Mouse (Mus musculus): ENCODE results near the gene Gpr171.
"Not testable (repeated sequence)": the region's sequence is repeated elsewhere in the genome, so short reads cannot be mapped to it uniquely, and the experiment has no call there.

Gpr171 gene

DNA sequence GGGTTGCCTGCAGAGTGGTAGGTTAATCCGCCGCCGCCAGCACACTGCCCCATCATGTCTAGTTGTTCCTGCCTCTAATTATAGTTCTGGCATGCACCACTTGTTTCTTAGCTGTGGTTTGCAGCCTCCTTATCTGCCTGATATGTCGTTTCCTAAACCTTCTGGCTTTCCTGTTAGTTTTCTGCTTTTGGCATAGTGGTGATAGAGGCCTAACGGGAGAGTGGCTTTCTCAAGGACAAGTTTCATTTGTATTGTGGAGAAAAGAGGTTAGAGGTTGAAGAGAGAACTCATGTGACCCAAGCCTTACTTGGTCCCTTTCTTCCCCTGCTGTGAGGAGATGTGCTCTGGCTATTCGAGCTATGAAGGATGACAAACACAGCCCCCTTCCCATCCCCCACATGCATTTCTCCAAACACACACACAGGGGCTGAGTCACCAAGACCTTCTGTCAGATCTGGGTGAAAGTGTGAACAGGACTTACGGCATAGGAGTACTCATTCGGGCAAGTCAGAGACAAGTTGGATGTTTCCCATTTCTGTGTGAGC is 12.4 kb upstream of the Gpr171 start:
- DNase-seq (ENCODE audit: low spot score): no peak

- not testable (repeated sequence) for DNase-seq (ENCODE audit: low spot score)
Measured at GRCm38 (mm10) chr3:59113291-59113690, 11.7 kb upstream of the Gpr171 start.

- no peak for DNase-seq (ENCODE audit: low spot score)
Measured at GRCm38 (mm10) chr3:59111944-59112343, 10.3 kb upstream of the Gpr171 start.

DNA sequence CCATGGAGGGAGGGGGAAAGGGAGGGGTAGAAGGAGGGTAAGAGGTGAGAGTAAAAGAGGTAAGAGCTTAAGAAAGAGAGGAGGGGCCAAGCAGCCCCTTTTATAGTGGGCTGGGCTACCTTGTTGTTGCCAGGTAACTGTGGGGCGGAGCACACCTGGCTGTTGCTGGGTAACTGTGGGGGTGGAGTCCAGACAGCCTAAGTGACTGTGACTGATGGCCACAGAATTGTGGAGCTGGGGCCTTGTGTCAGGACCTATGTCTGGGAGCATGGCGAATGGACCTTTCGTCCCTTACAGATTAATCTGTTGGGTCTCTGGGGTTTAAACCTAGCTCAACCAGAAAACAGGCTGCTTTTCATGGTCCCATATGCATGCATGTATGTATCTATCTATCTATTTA is 8.2 kb upstream of the Gpr171 start:
- not testable (repeated sequence) for DNase-seq (ENCODE audit: low spot score)

- DNase-seq (ENCODE audit: low spot score): no peak
Measured at GRCm38 (mm10) chr3:59107439-59107838, 5.8 kb upstream of the Gpr171 start.

DNA sequence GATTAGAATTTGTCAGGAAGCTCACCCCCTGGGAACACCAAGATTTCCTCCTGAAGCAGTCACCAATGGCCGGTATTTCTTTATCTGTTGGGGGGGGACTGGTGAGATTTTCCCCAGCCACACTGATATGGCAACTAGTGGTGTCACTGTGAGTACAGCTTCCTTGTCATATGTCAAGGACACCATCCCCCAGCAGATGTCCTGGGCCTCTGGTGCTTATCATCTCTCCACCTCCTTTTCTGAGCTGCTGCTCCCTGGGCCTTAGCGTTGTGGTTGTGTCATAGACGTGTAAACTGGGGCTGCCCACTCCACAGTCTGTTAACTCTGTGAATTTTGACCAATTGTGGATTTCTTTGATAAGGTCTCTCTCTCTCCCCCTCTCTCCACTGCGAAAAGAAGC is 2.8 kb upstream of the Gpr171 start:
- no peak for DNase-seq (ENCODE audit: low spot score)

- no peak for DNase-seq (ENCODE audit: low spot score)
Measured at GRCm38 (mm10) chr3:59102146-59102545, 525 bp upstream of the Gpr171 start.

- no peak for DNase-seq (ENCODE audit: low spot score)
Measured at GRCm38 (mm10) chr3:59098540-59098939, 3.1 kb downstream of the Gpr171 start.

DNA sequence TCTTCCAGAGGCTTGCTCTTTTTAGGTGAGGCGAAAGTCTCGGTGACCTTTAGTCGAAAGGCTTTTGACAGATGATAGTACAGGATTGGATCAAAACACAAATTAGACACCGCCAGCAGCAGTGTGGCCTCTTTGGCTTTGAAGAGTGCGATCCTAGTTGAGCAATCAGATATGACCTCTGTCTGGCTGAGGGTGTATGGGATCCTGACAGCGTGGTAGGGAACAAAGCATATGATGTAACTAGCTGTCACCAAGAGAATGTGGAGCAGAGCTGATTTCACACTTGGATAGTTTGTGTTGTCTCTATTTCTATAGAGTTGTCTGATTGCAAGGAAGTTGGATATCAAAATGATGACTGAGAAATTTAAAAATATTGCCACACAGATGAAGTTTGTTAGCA is 4.2 kb downstream of the Gpr171 start:
- DNase-seq (ENCODE audit: low spot score): no peak

DNA sequence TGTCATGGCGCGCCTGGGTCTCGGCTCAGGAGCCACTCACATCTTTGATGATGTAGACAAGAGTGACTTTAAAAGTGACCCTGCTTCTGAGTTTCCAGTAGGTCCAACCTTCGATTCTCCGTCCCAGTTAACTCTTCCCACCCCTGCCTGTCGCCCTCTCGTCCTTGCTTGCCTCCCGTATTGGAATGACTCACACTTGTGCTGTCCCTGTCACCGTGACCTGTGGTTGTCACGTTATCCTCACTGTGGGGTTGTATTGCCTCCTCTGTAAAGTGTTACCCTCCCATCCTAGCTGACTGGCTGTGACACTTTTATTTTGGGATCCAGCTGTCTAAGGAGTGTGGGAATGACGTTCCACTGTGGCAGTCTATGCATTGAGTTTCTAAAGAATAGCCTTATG is 8.9 kb downstream of the Gpr171 start:
- no peak for DNase-seq (ENCODE audit: low spot score)

DNA sequence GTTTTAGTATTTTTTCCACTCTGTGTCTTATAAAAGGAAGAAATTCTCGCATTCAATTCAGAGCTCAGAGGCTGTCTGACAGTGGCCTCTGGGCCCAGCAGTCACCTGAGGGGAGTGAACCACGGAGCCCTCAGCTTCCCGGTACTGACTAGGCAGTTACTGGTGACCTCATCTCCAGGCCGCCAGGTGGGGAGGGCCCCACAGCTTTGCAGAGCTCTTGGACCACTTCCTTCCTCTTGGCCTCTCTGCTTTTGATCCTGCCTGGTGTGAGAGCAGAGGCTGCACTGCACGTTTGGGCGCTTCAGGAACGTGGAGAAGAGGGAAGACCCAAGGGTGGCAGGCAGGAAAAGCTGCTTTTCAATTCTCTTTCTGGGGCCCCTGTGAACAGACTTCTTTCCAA is 20.7 kb downstream of the Gpr171 start:
- DNase-seq (ENCODE audit: low spot score): no peak

DNA sequence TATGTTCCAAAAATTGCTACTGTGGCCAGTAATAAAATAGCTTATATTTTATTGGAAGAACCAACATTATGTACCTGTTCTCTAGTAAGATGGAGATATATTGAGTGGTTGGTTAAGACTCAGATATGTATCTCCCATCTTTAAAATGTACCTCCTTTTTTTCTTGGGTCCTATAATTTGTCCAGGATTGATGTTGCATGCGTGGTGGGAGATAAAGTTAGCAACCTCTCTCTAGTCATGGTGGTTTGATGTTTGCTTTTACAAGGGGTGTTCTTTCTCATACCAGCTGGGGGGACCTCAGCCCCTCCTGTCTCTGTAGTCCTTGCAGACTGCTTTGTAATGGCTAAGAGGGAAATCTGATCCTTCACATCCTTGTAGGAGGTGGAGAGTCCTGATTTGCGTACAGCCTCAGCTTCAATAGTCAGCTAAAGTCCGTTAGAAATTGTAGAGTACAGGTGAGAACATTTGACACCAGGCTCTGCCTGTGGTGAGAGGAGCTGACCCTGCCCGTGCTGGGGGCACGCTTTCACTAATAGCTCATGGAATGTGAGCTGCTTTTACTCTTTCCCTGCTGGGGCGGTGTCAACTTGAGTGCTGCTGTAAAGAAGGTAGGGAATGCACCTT is 21.2 kb downstream of the Gpr171 start:
- no peak for DNase-seq (ENCODE audit: low spot score)

- peak; percentile 79 for DNase-seq (ENCODE audit: low spot score)
Measured at GRCm38 (mm10) chr3:59079327-59079726, 22.3 kb downstream of the Gpr171 start.

GRCm38 (mm10) chr3:59078585-59078984 is 23.0 kb downstream of the Gpr171 start:
- no peak for DNase-seq (ENCODE audit: low spot score)

GRCm38 (mm10) chr3:59077278-59077677 is 24.3 kb downstream of the Gpr171 start:
- DNase-seq (ENCODE audit: low spot score): peak; percentile 37

- DNase-seq (ENCODE audit: low spot score): not testable (repeated sequence)
Measured at GRCm38 (mm10) chr3:59069071-59069470, 32.5 kb downstream of the Gpr171 start.

- DNase-seq (ENCODE audit: low spot score): peak; percentile 14
Measured at GRCm38 (mm10) chr3:59066558-59067294, 34.9 kb downstream of the Gpr171 start.

DNA sequence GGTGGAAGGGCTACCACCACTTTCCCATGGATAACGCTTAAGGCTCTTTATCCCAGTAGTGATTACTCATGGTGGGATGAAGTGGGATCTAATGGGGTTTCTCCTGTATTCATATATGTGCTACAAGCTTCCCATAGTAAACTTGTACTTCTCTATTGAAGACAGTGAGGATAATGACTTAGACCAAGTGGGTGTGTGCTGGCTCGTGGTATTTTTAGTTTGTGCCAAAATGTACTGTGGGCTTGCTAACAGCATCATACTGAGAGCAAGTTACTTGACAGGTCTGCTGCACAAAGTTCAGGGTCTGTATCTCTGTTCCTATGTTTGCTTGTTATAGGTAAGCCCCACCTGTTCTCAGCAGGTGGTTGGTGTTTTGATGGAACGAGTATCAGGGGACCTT is 35.7 kb downstream of the Gpr171 start:
- no peak for DNase-seq (ENCODE audit: low spot score)

GRCm38 (mm10) chr3:59063431-59063830 is 38.2 kb downstream of the Gpr171 start:
- DNase-seq (ENCODE audit: low spot score): no peak

GRCm38 (mm10) chr3:59062141-59062540 is 39.5 kb downstream of the Gpr171 start:
- no peak for DNase-seq (ENCODE audit: low spot score)

GRCm38 (mm10) chr3:59060131-59060530 is 41.5 kb downstream of the Gpr171 start:
- DNase-seq (ENCODE audit: low spot score): peak; percentile 83

GRCm38 (mm10) chr3:59059022-59059541 is 42.5 kb downstream of the Gpr171 start:
- peak; percentile 91 for DNase-seq (ENCODE audit: low spot score)

DNA sequence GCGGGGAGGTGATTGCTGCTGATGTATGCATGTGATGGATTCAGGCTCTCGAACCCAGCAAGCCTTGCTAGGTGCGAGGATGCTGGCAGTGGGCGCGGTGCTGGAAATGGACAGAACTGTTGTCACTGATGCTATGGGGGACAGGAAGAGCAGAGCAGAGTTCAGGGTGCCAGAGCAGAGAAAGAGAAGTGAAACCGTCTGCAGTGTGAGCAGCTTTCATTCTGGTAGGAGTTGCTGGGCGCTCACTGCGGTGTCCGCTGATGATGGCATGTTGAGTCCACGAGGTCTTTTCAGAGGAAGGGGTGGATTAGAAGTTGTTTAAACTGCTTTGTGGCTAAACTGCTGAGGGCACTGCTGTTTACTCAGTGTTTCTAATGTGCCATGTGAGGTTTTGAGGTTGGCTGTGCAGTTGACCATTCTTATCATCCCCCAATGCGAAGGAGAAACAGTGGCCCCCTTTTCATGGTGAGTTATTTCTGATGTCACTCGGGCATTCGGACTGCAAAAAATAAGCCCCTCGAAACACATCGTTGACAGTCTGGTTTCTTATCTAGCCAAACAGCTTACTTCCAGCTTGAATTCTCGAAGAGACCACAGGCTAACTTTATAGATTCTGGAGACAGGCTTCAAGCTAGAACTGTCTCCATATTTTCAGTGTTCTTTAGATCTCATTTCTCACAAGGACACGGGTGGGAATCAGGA is 46.6 kb downstream of the Gpr171 start:
- DNase-seq (ENCODE audit: low spot score): no peak

Measured in adipocyte (in vitro differentiated cells).